Mouse (Mus musculus): ENCODE data around the gene Pdpk1. TPM values are rescaled to one million over a fixed set of nuclear protein-coding genes. Genes with fewer than 3 reads are reported as not detected.

Gene Pdpk1
- total RNA-seq, 4 experiments from 2014 or later: 95.3 to 124 (median 108) TPM

DNA sequence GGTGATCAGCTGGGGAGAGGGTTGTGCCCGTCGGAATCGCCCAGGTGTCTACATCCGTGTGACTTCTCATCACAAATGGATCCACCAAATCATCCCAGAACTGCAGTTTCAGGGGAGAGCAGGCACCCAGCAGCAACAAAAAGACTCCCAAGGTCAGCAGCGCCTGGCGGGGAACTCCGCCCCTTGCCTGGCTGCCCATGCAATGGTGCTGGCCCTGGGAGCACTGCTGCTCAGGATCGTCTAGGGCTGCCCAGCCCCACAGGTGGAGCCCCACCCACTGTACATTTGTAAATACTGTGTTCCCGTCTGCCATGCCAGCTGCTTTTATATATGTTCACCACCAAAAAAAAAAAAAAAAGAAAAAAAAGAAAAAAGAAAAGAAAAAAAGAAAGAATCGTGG, 105.1 kb downstream of the Pdpk1 start:
- no peak for DNase-seq (ENCODE audit: low spot score in 2 of 2)

DNA sequence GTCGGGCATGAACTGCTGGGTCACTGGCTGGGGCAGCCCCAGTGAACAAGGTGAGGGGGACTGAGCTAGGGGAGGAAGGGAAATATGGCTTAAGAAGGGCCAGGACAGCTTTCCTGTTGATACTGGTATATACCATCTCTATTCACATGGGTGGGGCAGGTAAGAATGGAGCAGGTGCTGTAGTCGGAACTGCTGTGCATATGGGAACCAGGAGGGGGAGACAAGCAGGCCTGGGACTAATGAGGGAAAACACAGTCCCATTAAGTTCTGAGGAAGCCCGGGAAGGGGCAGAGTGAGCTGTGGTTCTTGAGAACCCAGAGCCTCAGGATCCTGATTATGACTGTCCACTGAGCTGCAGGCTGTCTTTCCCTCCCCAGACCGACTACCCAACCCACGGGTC, 106.2 kb downstream of the Pdpk1 start:
- no peak for DNase-seq (ENCODE audit: low spot score in 2 of 2)

- no peak for DNase-seq (ENCODE audit: low spot score in 2 of 2)
Measured at GRCm38 (mm10) chr17:24037844-24038243, 112.9 kb downstream of the Pdpk1 start, which contains the start of gene Prss27. Gene Prss27 (plus strand): TSS chr17:24038144.

- DNase-seq (ENCODE audit: low spot score in 2 of 2): no peak
Measured at GRCm38 (mm10) chr17:24037360-24037759, 113.4 kb downstream of the Pdpk1 start.

DNA sequence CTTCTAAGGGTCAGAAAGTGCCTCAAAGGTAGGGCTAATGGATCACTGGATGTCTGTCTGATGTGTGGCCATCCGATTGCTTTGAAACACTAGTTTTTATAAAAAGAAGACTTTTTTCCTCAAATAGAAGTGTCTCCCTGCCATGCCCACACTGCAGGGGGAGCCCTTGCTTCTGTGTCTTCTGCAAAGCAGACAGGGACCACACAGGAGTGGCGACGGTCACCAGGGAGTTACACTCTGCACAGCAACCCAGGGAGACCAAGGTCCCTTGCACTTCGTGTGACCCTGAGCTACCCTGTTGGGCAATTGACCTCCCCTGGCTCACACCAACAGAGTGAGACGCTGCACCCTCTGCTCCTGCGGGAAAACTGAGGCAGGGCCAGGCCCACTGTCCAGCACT, 113.8 kb downstream of the Pdpk1 start:
- no peak for DNase-seq (ENCODE audit: low spot score in 2 of 2)

DNA sequence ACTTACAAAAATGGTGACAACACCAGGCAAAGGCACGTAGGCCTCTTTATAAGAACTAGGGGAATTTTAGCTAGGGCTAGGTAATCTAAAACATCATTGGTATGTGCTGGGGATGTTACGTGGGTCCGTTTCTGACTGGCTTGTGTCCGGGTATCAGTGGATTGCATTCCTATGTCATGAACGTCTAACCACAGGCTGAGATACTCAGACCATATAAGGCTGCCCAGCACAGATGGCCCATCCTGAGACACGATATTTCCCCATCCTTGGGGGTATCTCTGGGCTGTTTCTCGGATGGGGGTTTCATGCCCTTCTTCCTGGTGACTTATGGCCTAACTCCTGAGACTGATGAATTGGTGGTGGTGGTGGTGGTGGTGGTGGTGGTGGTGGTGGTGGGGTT, 115.6 kb downstream of the Pdpk1 start:
- no peak for DNase-seq (ENCODE audit: low spot score in 2 of 2)

DNA sequence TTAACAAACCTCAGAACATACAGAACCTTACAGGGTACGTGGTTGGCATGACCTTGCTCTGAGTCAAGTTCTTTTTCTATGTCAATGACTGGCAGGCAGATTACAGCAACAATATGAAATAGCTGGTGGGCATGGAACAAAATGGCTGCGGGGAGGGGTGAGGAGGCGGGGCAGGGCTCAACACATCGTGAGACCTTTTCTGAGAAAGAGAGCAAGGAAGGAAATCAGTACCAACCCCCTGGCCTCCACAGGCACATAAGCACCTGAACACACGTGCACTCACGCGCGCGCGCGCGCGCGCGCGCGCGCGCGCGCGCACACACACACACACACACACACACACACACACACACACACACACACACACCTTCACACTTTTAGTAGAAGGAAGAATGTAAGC, 120.2 kb downstream of the Pdpk1 start:
- no peak for DNase-seq (ENCODE audit: low spot score in 2 of 2)

GRCm38 (mm10) chr17:24029477-24029876, 121.2 kb downstream of the Pdpk1 start:
- DNase-seq (ENCODE audit: low spot score in 2 of 2): no peak

Other genes starting within 250 kb of the Pdpk1 start
- not detected for gene Dcpp3, start 233.5 kb downstream of the Pdpk1 start, total RNA-seq (2022)
- not detected for gene Sbp, start 209.3 kb downstream of the Pdpk1 start, total RNA-seq (2022)
- not detected for gene Sbpl, start 195.7 kb downstream of the Pdpk1 start, total RNA-seq (2022)
- gene Prss30, start 170.4 kb downstream of the Pdpk1 start, total RNA-seq (2022): under 1 TPM in 1 of 4 experiments, not detected in 3; 0.45 TPM
- gene Prss22, start 152.8 kb downstream of the Pdpk1 start, total RNA-seq (2022): under 1 TPM in 1 of 4 experiments, not detected in 3; 0.33 TPM
- gene Prss27, start 112.8 kb downstream of the Pdpk1 start, total RNA-seq (2022): not detected
- gene Kctd5, start 77.4 kb downstream of the Pdpk1 start, total RNA-seq (2022): 10 to 100 TPM; 24.5 to 28.2 (median 24.8) TPM
- gene Amdhd2, start 12.8 kb upstream of the Pdpk1 start, total RNA-seq (2022): 10 to 100 TPM; 35.7 to 55.8 (median 40.5) TPM
- gene Atp6v0c, start 18.8 kb upstream of the Pdpk1 start, total RNA-seq (2022): 1,000 to 10,000 TPM in 3 of 4 experiments, 100 to 1,000 TPM in 1; 996 to 1,139 (median 1,074) TPM
- gene Tbc1d24, start 54.6 kb upstream of the Pdpk1 start, total RNA-seq (2022): 10 to 100 TPM; 60.0 to 71.5 (median 64.0) TPM
- gene Ntn3, start 58.6 kb upstream of the Pdpk1 start, total RNA-seq (2022): 10 to 100 TPM in 1 of 4 experiments, 1 to 10 TPM in 3; 8.6 to 10.1 (median 9.3) TPM
- 10 to 100 TPM in 2 of 4 experiments, 1 to 10 TPM in 2; 8.7 to 11.4 (median 10.0) TPM for gene Tedc2, start 69.9 kb upstream of the Pdpk1 start, total RNA-seq (2022)
- gene Ccnf, start 100.6 kb upstream of the Pdpk1 start, total RNA-seq (2022): 1 to 10 TPM; 5.1 to 8.0 (median 7.5) TPM
- 1 to 10 TPM in 1 of 4 experiments, under 1 TPM in 3; 0.49 to 1.1 (median 0.75) TPM for gene Abca17, start 200.1 kb upstream of the Pdpk1 start, total RNA-seq (2022)
- 10 to 100 TPM; 63.7 to 69.3 (median 67.1) TPM for gene Abca3, start 201.0 kb upstream of the Pdpk1 start, total RNA-seq (2022)

Measured in layer of hippocampus, adult 8-10 months (tissue).